Mouse (Mus musculus): ENCODE measurements around the gene Rab8b. TPM values are rescaled to one million over a fixed set of nuclear protein-coding genes. Genes with fewer than 3 reads are reported as not detected.

Rab8b gene
- polyA plus RNA-seq, 1 experiment: 15.3 TPM

GRCm38 (mm10) chr9:66927696-66928402 lies 8.4 kb upstream of the Rab8b start:
- WGBS: 51% methylated on average over 8 of the region's 8 CpGs
- TF ChIP-seq CTCF (IDR thresholded peaks at IDR 0.05; ENCODE audit: borderline replicate concordance, insufficient read depth, low read depth, low read length) (no peak), POLR2A (IDR thresholded peaks at IDR 0.05; ENCODE audit: borderline replicate concordance, insufficient read depth, low read length) (no peak)
- no peak overlapping the region for H3K27ac ChIP-seq (ENCODE audit: insufficient read depth, low read length)
- H3K4me3 ChIP-seq (replicated peaks; ENCODE audit: insufficient read depth, low read depth, low read length): no peak overlapping the region
- H3K4me1 ChIP-seq (ENCODE audit: control insufficient read depth, insufficient read depth, low read length): peaks cover 3% of the 10 kb centered on the region; the same call in 1 of the 2 replicates
- peak in 1 of 2 experiments; percentile 74 for DNase-seq
- no peaks in the 10 kb centered on the region for H3K27me3 ChIP-seq (ENCODE audit: control insufficient read depth, insufficient read depth, low read length)

DNA sequence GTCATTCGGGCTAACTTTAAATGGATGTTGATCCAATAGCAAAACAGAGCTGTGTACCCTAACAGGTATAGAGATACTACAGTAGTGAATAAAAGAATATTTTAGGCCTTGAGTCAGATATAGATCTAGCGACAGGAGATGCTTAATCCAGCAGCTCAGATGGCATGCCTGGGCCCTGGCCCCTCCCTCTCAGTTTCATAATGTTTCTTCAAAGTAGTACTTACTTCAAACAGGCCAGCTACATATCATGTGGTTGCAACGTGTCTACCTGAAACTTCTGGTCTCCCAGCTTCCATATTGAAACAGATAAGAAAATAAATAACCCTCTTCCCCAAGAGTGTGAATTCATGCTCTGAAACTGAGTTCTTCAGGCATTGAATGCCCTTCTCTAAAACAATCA lies 6.4 kb upstream of the Rab8b start:
- no peaks in the 10 kb centered on the region for H3K27me3 ChIP-seq (ENCODE audit: control insufficient read depth, insufficient read depth, low read length)
- peaks cover 3% of the 10 kb centered on the region; the same call in 1 of the 2 replicates for H3K4me1 ChIP-seq (ENCODE audit: control insufficient read depth, insufficient read depth, low read length)
- WGBS: 85% methylated on average over 3 of the region's 3 CpGs
- H3K4me3 ChIP-seq (replicated peaks; ENCODE audit: insufficient read depth, low read depth, low read length): no peak overlapping the region
- TF ChIP-seq CTCF (IDR thresholded peaks at IDR 0.05; ENCODE audit: borderline replicate concordance, insufficient read depth, low read depth, low read length): no peak
- no peak for TF ChIP-seq POLR2A (IDR thresholded peaks at IDR 0.05; ENCODE audit: borderline replicate concordance, insufficient read depth, low read length)
- DNase-seq: no peak
- H3K27ac ChIP-seq (ENCODE audit: insufficient read depth, low read length): no peak overlapping the region

- H3K4me1 ChIP-seq (ENCODE audit: control insufficient read depth, insufficient read depth, low read length): no peaks in the 10 kb centered on the region; the same call in 1 of the 2 replicates
- TF ChIP-seq CTCF (IDR thresholded peaks at IDR 0.05; ENCODE audit: borderline replicate concordance, insufficient read depth, low read depth, low read length): no peak
- no peak for TF ChIP-seq POLR2A (IDR thresholded peaks at IDR 0.05; ENCODE audit: borderline replicate concordance, insufficient read depth, low read length)
- 98% methylated on average over 1 of the region's 1 CpGs for WGBS
- DNase-seq: no peak
- H3K27ac ChIP-seq (ENCODE audit: insufficient read depth, low read length): no peak overlapping the region
- H3K4me3 ChIP-seq (replicated peaks; ENCODE audit: insufficient read depth, low read depth, low read length): no peak overlapping the region
- H3K27me3 ChIP-seq (ENCODE audit: control insufficient read depth, insufficient read depth, low read length): no peaks in the 10 kb centered on the region
These were observed 2.6 kb upstream of the Rab8b start for GRCm38 (mm10) chr9:66922076-66922475.

DNA sequence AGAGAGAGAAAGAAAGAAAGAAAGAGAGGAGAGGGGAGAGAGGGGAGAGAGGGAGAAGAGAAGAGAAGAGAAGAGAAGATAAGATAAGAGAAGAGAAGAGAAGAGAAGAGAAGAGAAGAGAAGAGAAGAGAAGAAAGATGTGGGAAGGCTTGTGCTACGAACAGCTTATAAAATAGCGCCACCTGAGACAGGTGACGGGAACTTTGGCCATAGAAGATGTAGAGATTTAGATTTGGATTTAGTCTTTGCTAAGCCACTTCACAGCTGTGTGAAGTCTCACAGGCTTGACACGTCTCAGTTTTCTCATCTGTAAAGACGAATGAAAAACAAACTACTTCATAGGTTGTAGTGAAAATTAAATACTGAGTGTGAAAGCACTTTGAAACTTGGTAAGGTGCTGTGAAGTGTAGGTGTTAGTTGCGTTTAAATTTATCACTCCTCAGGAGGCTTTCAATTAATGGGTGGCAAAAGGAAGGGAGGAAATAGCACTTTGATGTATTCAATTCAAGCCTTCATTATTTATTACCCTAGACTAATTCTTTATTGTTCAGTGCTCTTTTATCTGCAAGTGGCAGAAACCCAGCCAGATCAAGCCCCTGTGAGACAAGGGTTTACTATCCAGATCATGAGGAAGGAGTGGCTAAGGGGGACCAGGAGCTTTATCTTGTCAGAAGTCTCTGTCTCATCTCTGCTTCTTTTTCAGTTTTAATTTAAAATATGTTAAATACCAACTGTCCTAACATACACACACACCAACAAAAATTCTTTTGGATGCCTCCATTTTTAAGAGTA lies 1.2 kb upstream of the Rab8b start:
- no peak overlapping the region for H3K27ac ChIP-seq (ENCODE audit: insufficient read depth, low read length)
- WGBS: 17% methylated on average over 6 of the region's 6 CpGs

DNA sequence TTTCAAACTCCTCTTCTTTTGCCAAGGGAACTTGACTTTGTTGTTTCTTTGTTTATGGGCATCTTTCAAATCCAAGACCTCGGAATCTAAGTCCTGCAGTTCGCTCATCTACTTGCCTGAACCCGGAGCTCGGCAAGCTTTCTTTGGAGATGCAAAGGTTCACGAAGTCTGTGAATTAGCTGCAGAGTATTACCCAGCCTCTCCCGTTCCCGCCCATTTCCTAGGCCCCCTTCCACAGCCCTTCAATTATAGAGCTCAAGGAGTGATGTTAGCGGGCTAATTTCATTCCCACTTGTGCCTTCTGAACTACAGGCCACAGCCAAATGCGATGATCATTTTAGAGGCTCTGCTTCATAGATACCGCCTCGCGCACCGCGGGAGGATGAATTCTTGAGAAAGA lies 494 bp upstream of the Rab8b start:
- H3K4me3 ChIP-seq (replicated peaks; ENCODE audit: insufficient read depth, low read depth, low read length): peak overlapping the region; percentile 53
- no peak for TF ChIP-seq CTCF (IDR thresholded peaks at IDR 0.05; ENCODE audit: borderline replicate concordance, insufficient read depth, low read depth, low read length)
- TF ChIP-seq POLR2A (IDR thresholded peaks at IDR 0.05; ENCODE audit: borderline replicate concordance, insufficient read depth, low read length): no peak
- H3K27ac ChIP-seq (ENCODE audit: insufficient read depth, low read length): no peak overlapping the region
- H3K4me1 ChIP-seq (ENCODE audit: control insufficient read depth, insufficient read depth, low read length): no peaks in the 10 kb centered on the region
- H3K27me3 ChIP-seq (ENCODE audit: control insufficient read depth, insufficient read depth, low read length): no peaks in the 10 kb centered on the region
- WGBS: 1% methylated on average over 14 of the region's 14 CpGs
- DNase-seq: peak in 1 of 2 experiments; percentile 51

More for the DNA sequence above, 1.2 kb upstream of the Rab8b start:
- TF ChIP-seq POLR2A (IDR thresholded peaks at IDR 0.05; ENCODE audit: borderline replicate concordance, insufficient read depth, low read length): no peak
- no peak for TF ChIP-seq CTCF (IDR thresholded peaks at IDR 0.05; ENCODE audit: borderline replicate concordance, insufficient read depth, low read depth, low read length)
- DNase-seq: no peak
- Histone ChIP-seq H3K4me1 (ENCODE audit: control insufficient read depth, insufficient read depth, low read length) (no peaks in the 10 kb centered on the region), H3K4me3 (replicated peaks; ENCODE audit: insufficient read depth, low read depth, low read length) (no peak overlapping the region), H3K27me3 (ENCODE audit: control insufficient read depth, insufficient read depth, low read length) (no peaks in the 10 kb centered on the region)

DNA sequence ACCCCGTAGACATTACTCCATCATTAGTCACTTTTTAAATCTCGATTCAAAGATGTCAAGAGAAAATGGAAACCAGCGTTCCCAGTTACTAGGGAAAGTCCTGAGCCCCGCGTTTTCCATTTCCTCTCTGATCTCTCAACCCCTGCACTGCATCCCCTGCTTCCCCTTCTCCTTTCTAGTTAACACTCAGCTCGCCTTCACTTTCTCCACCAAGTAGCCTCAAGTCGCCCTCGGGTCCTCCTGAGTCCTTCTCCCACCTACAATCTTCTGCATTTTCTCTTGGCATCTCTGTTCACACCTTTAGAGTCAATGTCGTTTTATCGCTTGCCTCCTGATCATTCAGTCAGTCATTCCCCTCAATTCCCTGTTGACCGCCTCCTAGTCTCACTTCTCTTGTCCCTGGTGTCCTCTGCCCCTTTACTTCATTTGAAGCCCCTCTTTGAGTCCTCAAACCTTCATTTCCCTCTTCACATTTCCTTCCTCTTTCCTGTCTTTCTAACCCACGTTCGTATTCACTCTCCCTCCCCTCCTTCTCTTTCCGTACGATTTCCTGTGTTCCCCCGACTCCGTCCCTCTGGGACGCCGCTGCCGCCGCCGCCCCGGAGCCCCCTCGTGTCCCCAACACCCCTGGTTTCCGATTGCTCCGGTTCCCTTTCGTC lies 686 bp downstream of the Rab8b start:
- H3K27ac ChIP-seq (ENCODE audit: insufficient read depth, low read length): no peak overlapping the region
- no peaks in the 10 kb centered on the region for H3K27me3 ChIP-seq (ENCODE audit: control insufficient read depth, insufficient read depth, low read length)
- 4% methylated on average over 27 of the region's 27 CpGs for whole genome bisulfite sequencing
- peak overlapping the region; percentile 71 for H3K4me3 ChIP-seq (replicated peaks; ENCODE audit: insufficient read depth, low read depth, low read length)
- no peak for TF ChIP-seq POLR2A (IDR thresholded peaks at IDR 0.05; ENCODE audit: borderline replicate concordance, insufficient read depth, low read length)
- no peak for TF ChIP-seq CTCF (IDR thresholded peaks at IDR 0.05; ENCODE audit: borderline replicate concordance, insufficient read depth, low read depth, low read length)
- H3K4me1 ChIP-seq (ENCODE audit: control insufficient read depth, insufficient read depth, low read length): no peaks in the 10 kb centered on the region
- DNase-seq: no peak

DNA sequence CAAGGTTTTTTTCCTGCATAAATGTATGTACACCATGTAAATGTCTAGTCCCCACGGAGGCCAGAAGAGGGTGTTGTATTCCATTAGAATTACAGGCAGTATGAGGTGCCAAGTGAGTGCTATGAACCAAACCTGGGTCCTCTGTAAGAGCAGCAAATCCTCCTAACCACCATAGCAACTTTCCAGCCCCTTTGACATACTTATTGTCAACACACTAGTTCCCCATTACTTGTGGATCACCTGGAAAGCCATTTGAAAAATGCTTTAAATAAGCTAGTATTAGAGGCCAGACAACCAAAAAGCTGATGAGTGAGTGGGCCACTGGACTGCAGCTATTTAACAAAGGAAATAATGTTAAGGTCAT lies 1.6 kb downstream of the Rab8b start:
- 67% methylated on average over 1 of the region's 1 CpGs for WGBS
- no peak overlapping the region for H3K27ac ChIP-seq (ENCODE audit: insufficient read depth, low read length)
- DNase-seq: no peak
- no peaks in the 10 kb centered on the region for H3K27me3 ChIP-seq (ENCODE audit: control insufficient read depth, insufficient read depth, low read length)
- TF ChIP-seq POLR2A (IDR thresholded peaks at IDR 0.05; ENCODE audit: borderline replicate concordance, insufficient read depth, low read length): no peak
- TF ChIP-seq CTCF (IDR thresholded peaks at IDR 0.05; ENCODE audit: borderline replicate concordance, insufficient read depth, low read depth, low read length): no peak
- no peaks in the 10 kb centered on the region for H3K4me1 ChIP-seq (ENCODE audit: control insufficient read depth, insufficient read depth, low read length)
- H3K4me3 ChIP-seq (replicated peaks; ENCODE audit: insufficient read depth, low read depth, low read length): no peak overlapping the region

Measured in cerebellum, adult 2 months (tissue).